Mouse (Mus musculus) embryonic facial prominence, embryonic 11.5 days (tissue): ENCODE results near the gene Ky. TPM values are rescaled to one million over a fixed set of nuclear protein-coding genes. Genes with fewer than 3 reads are reported as not detected.

Experiments
- ATAC-seq: fragments of 200-750 bp; cut with Nextera tagmentation; replicated peaks from 2 replicates; pipeline ENCODE4 v1.8.0; 2017; ENCODE audit warnings: low read depth; ENCODE audit not compliant: insufficient number of reproducible peaks, low FRiP score, low TSS enrichment
- DNase-seq: peaks from one replicate; pipeline ENCODE4 v3.0.0-alpha.2; 2015; ENCODE audit warnings: low spot score
- H3K27ac ChIP-seq: fragments of 300-500 bp; sonication (generic); replicated peaks from 2 replicates; pipeline ENCODE4 v1.5.1; 2014; ENCODE audit warnings: mild to moderate bottlenecking, low read depth, low read length, control low read depth
- H3K27me3 ChIP-seq: fragments of 300-500 bp; sonication (generic); 2 replicates; pipeline ENCODE4 v1.6.1; 2014; ENCODE audit warnings: mild to moderate bottlenecking, low read length, moderate library complexity, mixed read lengths; ENCODE audit not compliant: control insufficient read depth, insufficient read depth
- H3K36me3 ChIP-seq: fragments of 300-500 bp; sonication (generic); replicated peaks from 2 replicates; pipeline ENCODE4 v1.6.1; 2014; ENCODE audit warnings: low read depth, mild to moderate bottlenecking, low read length, moderate library complexity, mixed read lengths; ENCODE audit not compliant: control insufficient read depth, insufficient read depth
- H3K4me1 ChIP-seq: fragments of 300-500 bp; sonication (generic); 2 replicates; pipeline ENCODE4 v1.6.1; 2014; ENCODE audit warnings: low read length, mixed read lengths; ENCODE audit not compliant: control insufficient read depth, insufficient read depth
- H3K4me2 ChIP-seq: fragments of 300-500 bp; sonication (generic); 2 replicates; pipeline ENCODE4 v1.6.1; 2014; ENCODE audit warnings: low read depth, mild to moderate bottlenecking, control low read depth, low read length, moderate library complexity
- H3K4me3 ChIP-seq: fragments of 300-500 bp; sonication (generic); 2 replicates; pipeline ENCODE4 v1.5.1; 2014; ENCODE audit warnings: low read depth, low read length, control low read depth
- H3K9ac ChIP-seq: fragments of 300-500 bp; sonication (generic); replicated peaks from 2 replicates; pipeline ENCODE4 v1.6.1; 2014; ENCODE audit warnings: mild to moderate bottlenecking, control low read depth, low read length
- H3K9me3 ChIP-seq: fragments of 300-500 bp; sonication (generic); replicated peaks from 2 replicates; pipeline ENCODE4 v1.6.1; 2016; ENCODE audit warnings: mild to moderate bottlenecking, low read length, inconsistent platforms, mixed read lengths; ENCODE audit not compliant: control insufficient read depth
- WGBS: fragments of 180-500 bp; shearing (Covaris S2); extraction: QIAGEN DNeasy Blood & Tissue Kit; methylation state at CpG from one replicate; pipeline ENCODE4 v1.1.7; 2014; 5-methylcytosine and 5-hydroxymethylcytosine counted together
- polyA plus RNA-seq: library from polyadenylated mRNA; unstranded; fragments of >200 nt; fragmentation: Nextera tagmentation; extraction: Ambion mirVana; gene quantifications from 2 replicates; pipeline ENCODE4 v1.2.1, GENCODE M21; 2014

Gene Ky
- polyA plus RNA-seq, 1 experiment from 2014 or later, result 0.17 TPM

DNA sequence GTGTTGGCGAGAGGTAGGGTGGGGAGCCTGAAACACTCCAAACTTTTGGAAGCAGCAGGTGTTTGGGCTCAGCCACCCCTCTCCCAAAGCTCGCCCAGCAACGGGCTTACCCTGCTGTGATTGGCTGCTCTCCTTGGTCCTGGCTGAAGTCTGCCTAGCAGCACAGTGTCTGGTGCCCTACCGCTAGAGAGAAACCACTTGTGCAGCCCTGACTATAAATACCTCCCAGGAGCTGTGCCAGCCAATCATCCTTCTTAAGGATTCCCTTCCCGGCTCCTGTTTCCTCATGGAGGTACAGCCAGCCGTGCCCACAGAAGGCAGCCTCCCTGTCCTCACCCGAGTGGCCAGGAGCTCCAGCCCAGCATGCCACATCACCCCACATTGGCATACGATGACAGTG is 5.9 kb downstream of the Ky start:
- peak; percentile 44 for DNase-seq
- no peak overlapping the region for H3K27ac ChIP-seq
- H3K9ac ChIP-seq, result no peak overlapping the region
- no peak overlapping the region for H3K4me3 ChIP-seq
- ATAC-seq, result peak; percentile 79
- no peak overlapping the region for H3K4me2 ChIP-seq
- no peaks in the 10 kb centered on the region for H3K4me1 ChIP-seq
- no peaks in the 10 kb centered on the region for H3K9me3 ChIP-seq
- H3K36me3 ChIP-seq, result no peaks in the 10 kb centered on the region
- WGBS, result 40% methylated on average over 8 of the region's 8 CpGs
- peaks cover 10% of the 10 kb centered on the region for H3K27me3 ChIP-seq

- no peak overlapping the region for H3K27ac ChIP-seq
- no peak for ATAC-seq
- H3K4me3 ChIP-seq, result no peak overlapping the region
- no peaks in the 10 kb centered on the region for H3K9me3 ChIP-seq
- H3K27me3 ChIP-seq, result no peaks in the 10 kb centered on the region
- no peaks in the 10 kb centered on the region for H3K4me1 ChIP-seq
- no peak overlapping the region for H3K4me2 ChIP-seq
- DNase-seq, result no peak
- no peaks in the 10 kb centered on the region for H3K36me3 ChIP-seq
- H3K9ac ChIP-seq, result no peak overlapping the region
- WGBS, result 83% methylated on average over 4 of the region's 4 CpGs
Measured at GRCm38 (mm10) chr9:102513578-102513977, 8.0 kb downstream of the Ky start.

DNA sequence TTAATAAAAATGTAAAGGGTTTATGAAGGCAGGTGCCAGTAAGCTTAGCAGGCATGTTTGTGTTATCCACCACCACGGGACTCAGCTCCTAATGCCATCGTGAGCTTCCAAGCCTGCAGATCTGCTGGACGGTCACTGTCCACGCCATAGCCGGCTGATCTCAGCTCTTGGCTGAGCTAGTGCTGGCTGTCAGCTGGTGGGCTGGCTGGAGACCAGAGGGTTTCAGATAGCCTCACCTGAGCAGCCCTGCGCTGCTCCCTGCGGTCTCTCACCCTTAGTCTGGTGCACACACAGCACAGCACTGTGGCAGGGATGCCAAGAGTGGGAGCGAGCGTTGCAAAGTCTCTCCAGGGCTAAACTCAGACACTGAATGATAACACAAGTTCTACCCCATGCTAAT is 12.9 kb downstream of the Ky start:
- no peak for ATAC-seq
- H3K4me1 ChIP-seq, result no peaks in the 10 kb centered on the region
- H3K9ac ChIP-seq, result no peak overlapping the region
- H3K27me3 ChIP-seq, result no peaks in the 10 kb centered on the region
- no peaks in the 10 kb centered on the region for H3K9me3 ChIP-seq
- H3K4me2 ChIP-seq, result no peak overlapping the region
- H3K4me3 ChIP-seq, result no peak overlapping the region
- 90% methylated on average over 9 of the region's 9 CpGs for WGBS
- DNase-seq, result no peak
- no peaks in the 10 kb centered on the region for H3K36me3 ChIP-seq
- no peak overlapping the region for H3K27ac ChIP-seq

GRCm38 (mm10) chr9:102521396-102521795 is 15.8 kb downstream of the Ky start:
- no peak overlapping the region for H3K4me3 ChIP-seq
- no peak overlapping the region for H3K4me2 ChIP-seq
- 68% methylated on average over 4 of the region's 4 CpGs for WGBS
- H3K36me3 ChIP-seq, result no peaks in the 10 kb centered on the region
- ATAC-seq (no peak), DNase-seq (no peak)
- H3K9ac ChIP-seq, result no peak overlapping the region
- H3K4me1 ChIP-seq, result no peaks in the 10 kb centered on the region
- H3K27ac ChIP-seq, result no peak overlapping the region
- H3K9me3 ChIP-seq, result no peaks in the 10 kb centered on the region
- H3K27me3 ChIP-seq, result no peaks in the 10 kb centered on the region

- Histone ChIP-seq H3K9ac (no peak overlapping the region), H3K4me1 (no peaks in the 10 kb centered on the region), H3K27ac (no peak overlapping the region), H3K4me3 (no peak overlapping the region), H3K27me3 (0 out of 2 replicates have a peak, but pooled peaks cover under 1% of the 10 kb centered on the region), H3K36me3 (no peaks in the 10 kb centered on the region), H3K9me3 (no peaks in the 10 kb centered on the region), H3K4me2 (no peak overlapping the region)
- ATAC-seq (no peak), DNase-seq (no peak)
- 60% methylated on average over 7 of the region's 7 CpGs for WGBS
Measured at GRCm38 (mm10) chr9:102528106-102528505, 22.6 kb downstream of the Ky start.

DNA sequence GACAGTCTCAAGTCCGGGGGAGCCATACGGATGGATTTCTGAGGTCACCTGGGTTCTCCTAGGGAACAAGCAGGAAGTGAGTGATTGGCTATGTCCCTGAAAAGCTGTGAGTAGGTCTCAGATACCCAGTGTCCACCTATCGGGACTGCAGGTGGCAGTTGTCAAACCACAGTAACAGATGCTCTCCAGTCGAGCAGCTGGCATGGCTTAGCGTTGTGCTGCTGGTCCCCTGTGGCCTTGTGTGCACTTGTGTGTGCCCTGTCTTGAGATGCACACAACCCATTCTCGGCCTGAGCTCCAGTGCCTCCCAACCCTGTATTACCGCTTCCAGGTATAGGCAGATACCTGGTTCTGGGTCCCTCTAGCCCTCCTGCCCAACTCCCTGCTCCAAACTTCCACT is 23.0 kb downstream of the Ky start:
- ATAC-seq (no peak), DNase-seq (no peak)
- Histone ChIP-seq H3K4me1 (no peaks in the 10 kb centered on the region), H3K36me3 (no peaks in the 10 kb centered on the region), H3K27ac (no peak overlapping the region), H3K27me3 (0 out of 2 replicates have a peak, but pooled peaks cover 2% of the 10 kb centered on the region), H3K4me2 (no peak overlapping the region), H3K9ac (no peak overlapping the region), H3K4me3 (no peak overlapping the region), H3K9me3 (no peaks in the 10 kb centered on the region)
- 80% methylated on average over 7 of the region's 7 CpGs for WGBS

GRCm38 (mm10) chr9:102529008-102529407 is 23.5 kb downstream of the Ky start:
- Histone ChIP-seq H3K27ac (no peak overlapping the region), H3K4me3 (no peak overlapping the region), H3K27me3 (0 out of 2 replicates have a peak, but pooled peaks cover 2% of the 10 kb centered on the region), H3K4me1 (no peaks in the 10 kb centered on the region), H3K36me3 (no peaks in the 10 kb centered on the region), H3K9me3 (no peaks in the 10 kb centered on the region), H3K9ac (no peak overlapping the region), H3K4me2 (no peak overlapping the region)
- ATAC-seq (no peak), DNase-seq (no peak)
- WGBS, result 68% methylated on average over 3 of the region's 3 CpGs

DNA sequence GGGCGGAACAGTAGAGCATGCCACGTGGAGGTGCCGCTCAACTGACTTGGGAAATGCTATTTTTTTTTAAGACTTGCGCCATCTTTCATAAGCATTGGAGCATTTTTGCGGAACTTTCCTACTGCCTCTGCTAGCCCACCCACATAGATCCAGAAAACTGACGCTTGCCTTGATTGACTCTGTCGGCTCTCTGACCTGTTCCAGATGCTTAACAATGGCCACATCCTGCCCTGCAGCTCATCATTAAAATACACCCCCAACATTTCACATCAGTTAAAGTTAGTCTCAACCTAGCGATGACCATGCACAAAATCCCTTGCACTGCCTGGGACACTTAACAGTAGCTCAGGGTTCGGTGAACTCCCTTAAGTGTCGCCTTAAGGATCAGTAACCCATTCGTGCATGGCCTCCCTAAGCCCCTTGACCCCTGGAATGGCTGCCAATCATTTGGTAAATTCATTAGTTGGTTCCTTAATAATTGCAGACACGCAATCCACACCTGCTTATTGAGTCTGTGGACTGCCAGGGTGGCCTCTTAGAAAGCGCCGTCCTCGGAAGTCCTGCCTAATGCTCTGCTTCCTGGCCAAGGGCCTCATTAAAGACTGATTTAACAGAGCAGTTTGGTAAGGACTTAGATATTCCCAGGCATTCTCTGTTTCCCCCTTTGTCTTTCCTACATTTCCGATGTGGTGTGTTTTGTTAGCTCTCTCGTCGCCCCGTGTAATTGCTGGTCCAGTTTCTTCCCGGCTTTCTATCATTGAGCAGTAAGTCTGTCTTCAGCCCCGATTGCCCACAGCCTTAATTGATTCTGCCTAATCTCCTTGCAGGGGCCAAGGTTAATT is 25.7 kb downstream of the Ky start:
- Histone ChIP-seq H3K36me3 (no peaks in the 10 kb centered on the region), H3K9ac (no peak overlapping the region), H3K4me2 (no peak overlapping the region), H3K9me3 (no peaks in the 10 kb centered on the region), H3K27ac (no peak overlapping the region), H3K27me3 (0 out of 2 replicates have a peak, but pooled peaks cover 2% of the 10 kb centered on the region), H3K4me3 (no peak overlapping the region), H3K4me1 (no peaks in the 10 kb centered on the region)
- DNase-seq, result peak; percentile 58
- WGBS, result 39% methylated on average over 21 of the region's 21 CpGs
- no peak for ATAC-seq
